Mouse (Mus musculus) kidney, adult 9 months (tissue): ENCODE results near the gene Glb1.

Experiments used
- DNase-seq: peaks from one replicate; pipeline ENCODE4 v3.0.0; 2022

Glb1 gene

DNA sequence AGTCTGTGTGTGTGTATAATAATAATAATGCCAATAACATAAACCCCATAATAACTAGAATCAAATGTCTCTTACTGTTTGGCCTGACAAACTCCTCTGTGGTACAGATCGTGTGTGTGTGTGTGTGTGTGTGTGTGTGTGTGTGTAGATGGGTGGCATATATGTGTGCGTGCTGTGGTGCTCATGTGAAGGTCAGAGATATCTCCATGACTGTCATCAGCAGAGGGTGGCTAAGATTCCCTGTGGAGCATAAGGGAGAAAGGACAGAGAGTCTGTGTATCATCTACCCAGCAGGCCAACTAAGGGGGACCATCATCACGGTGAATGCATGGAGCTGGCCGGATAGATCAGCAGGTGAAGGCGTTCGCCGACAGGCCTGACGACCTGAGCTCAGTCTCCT lies 46.0 kb downstream of the Glb1 start:
- DNase-seq, result no peak

DNA sequence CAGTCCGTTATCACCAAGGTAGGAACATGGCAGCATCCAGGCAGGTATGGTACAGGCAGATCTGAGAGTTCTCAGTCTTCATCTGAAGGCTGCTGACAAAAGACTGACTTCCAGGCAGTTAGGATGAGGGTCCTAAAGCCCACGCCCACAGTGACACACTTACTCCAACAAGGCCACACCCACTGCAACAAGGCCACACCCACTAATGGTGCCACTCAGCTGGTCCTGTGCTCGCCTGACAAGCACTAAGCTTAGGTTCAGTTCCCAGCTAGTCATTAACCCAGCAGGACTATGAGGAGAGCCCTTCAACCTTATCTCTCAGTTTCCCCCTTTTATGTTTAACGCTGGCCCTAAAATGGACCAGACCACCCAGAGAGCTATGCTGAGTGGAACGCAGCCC lies 47.8 kb downstream of the Glb1 start:
- no peak for DNase-seq

GRCm38 (mm10) chr9:114449120-114449754 lies 48.4 kb downstream of the Glb1 start:
- DNase-seq, result no peak

DNA sequence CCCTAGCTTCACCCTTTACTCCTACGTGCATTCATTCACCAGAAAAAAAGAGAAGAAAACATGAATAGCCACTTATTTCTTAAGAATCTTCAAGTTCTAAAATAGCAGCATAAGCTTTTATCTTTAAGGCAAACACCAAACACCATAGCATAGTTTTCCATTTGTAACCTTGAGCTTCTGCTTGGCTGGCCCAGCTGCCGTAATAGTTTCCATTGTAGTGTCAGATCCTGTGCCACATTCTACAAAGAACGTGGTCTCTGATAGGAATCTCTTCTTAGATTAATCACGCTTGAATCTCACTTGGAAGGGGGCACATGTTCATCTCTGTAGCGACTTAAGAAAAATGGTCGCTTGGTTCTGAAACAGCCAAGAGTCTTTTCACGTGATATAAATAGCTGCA lies 50.7 kb downstream of the Glb1 start:
- no peak for DNase-seq

DNA sequence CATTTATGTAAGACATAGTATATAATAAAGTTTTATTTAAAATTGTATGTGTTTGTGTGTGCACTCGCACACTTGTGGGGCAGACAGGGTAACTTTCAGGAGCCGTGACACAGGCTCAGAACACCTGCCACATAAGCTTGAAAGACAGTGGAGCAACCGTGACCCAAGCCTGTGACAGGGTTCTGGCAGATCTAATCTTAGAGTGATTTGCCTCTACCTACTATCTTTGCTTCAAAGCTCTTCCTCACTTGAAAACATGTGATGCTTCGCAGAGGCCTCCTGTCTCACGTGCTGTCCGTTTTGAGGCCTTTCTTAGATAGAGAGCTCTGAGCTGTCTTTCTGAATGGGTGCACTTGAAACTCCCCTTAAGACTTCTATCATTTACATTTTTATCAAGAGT lies 51.5 kb downstream of the Glb1 start:
- no peak for DNase-seq

- no peak for DNase-seq
These were observed 54.5 kb downstream of the Glb1 start for GRCm38 (mm10) chr9:114455420-114455819.

DNA sequence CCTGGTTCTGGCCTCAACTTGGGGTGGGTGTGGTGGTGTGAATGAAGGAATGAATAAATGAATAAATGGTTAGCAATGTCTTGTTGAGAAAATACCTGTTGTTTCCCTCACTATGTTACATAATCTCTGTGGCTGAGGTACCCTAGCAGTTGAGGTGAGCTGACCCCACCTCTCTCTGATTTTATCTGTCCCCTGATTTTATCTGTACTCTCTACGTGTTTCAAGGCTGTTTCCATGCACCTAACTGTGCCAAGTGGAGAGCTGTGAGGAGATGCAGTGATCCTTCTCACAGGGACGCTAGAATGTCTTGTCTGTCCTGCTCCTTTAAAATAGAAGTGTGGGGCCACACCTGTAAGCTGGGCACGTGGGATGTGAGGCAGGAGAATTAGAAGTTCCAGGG lies 57.6 kb downstream of the Glb1 start:
- no peak for DNase-seq

DNA sequence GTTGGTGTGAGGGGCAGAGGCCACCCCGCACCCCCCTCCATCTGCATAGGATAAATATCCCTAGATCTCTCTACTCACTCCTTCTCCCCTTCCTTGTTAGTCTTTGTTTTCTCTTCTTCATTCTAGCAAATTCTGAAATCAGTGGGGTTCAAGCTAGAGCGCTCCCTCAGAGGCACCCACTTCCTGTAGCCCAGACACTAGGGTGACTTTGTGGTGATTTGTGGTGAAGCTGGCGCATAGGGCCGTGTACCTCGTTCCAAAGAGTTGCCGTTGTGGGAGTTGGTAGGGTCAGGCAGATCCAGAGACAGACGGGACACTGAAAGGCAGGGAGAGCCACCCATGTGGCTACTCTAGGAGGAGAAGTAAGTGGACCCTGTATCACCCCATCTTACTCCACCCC lies 61.7 kb downstream of the Glb1 start:
- DNase-seq, result no peak

DNA sequence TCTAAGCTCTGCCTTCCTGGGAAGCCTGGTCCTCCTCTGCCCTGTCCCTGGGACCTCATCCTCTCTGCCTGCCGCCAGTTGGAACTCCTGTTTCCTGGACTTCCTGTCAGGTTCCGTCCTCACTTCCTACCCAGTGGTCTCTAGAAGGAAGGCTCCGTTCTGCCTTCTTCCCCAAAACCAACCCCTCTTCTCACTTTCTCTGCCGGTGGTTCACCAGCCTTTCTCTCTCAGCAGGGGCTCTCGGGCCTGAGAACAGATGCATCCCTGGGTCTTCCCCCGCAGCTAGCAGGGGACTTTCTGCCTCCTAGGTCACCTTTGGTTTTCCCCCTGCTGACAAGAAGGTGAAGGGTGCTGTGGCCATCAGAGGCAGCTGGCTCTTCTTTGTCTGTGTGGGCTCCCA lies 64.6 kb downstream of the Glb1 start:
- DNase-seq, result no peak

DNA sequence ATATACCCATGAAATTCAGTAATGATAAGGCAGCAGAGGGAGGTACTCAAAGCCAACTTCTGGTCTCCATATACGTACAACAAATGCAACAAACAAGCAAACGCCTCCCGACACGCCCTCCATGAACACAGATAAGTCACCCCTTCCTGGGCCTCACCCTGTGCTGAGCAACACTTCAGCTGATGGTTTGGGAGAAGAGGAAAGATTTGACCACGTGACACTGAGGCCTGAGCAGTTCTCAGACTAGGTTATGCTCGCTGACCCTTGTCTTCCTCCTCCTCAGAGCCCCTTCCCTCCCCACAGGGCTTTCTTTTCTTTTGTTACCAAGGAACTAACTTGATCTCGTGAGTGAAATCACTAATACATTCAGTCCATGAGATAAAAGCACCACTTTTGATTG lies 66.0 kb downstream of the Glb1 start:
- no peak for DNase-seq

GRCm38 (mm10) chr9:114468217-114468616 lies 67.3 kb downstream of the Glb1 start:
- no peak for DNase-seq

GRCm38 (mm10) chr9:114468701-114469100 lies 67.8 kb downstream of the Glb1 start:
- DNase-seq, result no peak

- DNase-seq, result no peak
These were observed 71.0 kb downstream of the Glb1 start for GRCm38 (mm10) chr9:114471892-114472291.

- no peak for DNase-seq
These were observed 76.1 kb downstream of the Glb1 start for GRCm38 (mm10) chr9:114477019-114477418.

DNA sequence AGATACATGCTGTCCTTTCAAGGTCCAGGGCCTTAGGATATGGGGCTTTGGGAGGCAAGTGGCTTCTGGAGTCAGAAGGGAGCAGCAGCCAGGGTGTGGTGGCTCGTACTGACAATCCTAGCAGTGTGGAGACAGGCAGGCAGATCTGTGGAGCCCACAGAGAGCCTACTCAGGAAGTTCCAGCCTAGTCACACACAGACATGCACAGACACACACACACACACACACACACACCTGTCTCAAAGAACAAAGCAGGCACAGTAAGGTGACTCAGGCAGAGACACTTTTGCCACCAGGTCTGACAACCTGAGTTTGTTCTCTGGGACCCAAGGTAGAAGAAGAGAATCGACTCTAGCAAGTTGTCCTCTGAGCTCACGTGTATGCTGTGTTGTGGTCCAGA lies 80.1 kb downstream of the Glb1 start:
- no peak for DNase-seq

DNA sequence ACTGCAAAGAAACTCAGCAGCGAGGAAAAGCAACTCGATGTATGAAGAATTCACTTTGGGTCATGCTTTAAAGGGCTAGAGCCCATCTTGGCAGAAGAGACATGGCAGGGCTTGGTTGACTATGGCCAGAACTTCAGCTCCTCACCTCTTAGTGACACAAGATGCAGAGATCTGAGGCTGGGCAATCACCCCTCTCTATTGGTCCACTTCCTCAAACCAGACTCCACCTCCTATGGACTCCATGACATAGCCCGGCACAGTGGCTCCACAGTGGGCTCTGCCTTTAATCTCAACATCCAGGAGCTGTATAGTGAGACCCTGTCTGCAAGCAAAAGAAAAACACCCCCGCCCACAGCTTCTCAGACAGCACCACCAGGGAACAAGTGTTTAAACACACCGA lies 83.9 kb downstream of the Glb1 start:
- DNase-seq, result no peak

DNA sequence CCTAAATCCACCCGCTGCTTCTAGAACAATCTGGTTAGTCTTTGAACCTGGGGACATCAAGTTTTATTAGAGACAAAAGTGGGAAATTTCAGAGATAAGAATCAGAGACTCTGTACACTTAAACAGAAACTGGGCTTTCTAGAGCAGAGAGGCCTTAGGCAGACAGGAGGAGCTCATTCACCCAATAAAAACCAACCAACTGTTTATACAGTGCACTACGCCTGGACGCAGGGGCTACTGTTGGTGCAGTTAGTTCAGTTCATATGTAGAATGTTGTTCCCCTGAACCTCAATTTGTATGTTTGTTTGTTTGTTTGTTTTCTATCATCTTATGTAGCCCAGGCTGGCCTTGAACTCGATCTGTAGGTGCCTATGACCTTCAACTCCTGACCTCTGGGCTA lies 85.9 kb downstream of the Glb1 start:
- no peak for DNase-seq

DNA sequence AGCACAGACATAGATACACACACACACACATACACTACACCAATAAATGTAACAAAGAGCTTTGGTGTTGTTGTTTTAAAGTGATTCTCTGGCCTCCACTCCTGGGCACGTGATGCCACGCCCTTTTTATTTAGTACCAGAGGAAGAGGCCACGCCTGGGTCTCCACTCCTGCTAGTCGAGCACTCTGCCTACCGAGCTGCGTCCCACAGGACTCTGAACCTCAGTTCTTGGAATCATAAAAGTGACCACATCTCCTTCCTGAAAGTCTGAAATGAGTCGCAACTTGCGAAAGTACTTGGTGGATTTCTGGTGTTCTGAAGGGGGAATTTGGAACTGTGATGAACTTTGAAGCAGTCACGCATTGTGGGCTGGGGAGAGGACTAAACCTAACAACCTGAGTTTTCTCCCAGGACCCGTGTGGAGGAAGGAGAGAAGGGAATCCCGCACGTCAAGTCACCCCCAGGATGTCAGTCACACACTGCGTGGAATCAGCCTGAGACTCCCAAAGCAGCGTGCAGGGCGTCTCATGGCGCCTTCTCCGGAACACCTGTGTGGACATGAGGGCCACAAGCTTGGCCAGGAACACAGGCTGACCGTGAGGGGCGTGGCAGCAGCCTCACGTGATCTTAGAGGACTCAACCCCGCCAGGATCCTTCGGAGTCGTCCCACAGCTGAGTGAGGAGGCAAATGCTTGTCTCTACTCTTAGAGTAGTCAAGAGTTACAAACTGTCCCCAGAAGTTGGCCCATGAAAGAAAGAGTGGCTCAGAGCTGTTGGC lies 86.8 kb downstream of the Glb1 start:
- no peak for DNase-seq

DNA sequence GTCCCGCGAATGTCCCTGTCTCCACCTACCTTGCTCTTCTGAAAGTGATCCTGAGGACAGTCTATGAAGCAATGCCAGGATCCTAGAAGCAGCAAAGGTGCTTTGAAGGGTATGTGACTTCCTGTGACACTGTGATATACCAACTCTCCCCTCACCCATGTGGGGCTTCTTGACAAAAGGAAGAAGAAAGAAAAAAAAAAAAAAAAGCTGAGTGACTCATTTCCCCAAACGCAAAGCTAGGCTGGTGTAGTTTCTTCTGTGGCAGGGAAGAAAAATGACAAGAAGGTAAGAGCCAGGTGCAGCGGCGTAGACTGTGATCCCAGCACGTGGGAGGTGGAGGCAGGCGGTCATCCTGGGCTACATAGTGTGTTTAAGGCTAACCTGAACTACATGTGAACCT lies 95.6 kb downstream of the Glb1 start:
- DNase-seq, result no peak

DNA sequence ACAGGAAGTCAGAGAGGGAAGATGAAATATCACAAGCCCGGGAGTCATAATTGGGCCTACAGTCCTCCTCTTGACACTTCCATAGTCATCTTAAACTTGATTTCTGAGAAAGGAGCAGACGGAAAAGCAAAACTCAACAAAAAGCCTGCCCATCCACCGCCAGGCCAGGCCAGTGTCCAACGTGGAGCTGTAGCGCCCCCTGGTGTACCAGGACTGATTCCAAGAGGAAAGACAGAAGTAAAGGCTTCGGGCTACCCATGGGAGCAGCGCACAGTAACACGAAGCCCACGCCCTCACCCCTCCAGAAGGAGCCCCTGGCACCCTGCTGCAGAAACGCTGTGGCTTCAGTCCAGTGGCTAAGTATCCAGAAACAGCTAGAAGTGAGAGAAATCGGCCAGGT lies 97.3 kb downstream of the Glb1 start:
- DNase-seq, result peak; percentile 86

DNA sequence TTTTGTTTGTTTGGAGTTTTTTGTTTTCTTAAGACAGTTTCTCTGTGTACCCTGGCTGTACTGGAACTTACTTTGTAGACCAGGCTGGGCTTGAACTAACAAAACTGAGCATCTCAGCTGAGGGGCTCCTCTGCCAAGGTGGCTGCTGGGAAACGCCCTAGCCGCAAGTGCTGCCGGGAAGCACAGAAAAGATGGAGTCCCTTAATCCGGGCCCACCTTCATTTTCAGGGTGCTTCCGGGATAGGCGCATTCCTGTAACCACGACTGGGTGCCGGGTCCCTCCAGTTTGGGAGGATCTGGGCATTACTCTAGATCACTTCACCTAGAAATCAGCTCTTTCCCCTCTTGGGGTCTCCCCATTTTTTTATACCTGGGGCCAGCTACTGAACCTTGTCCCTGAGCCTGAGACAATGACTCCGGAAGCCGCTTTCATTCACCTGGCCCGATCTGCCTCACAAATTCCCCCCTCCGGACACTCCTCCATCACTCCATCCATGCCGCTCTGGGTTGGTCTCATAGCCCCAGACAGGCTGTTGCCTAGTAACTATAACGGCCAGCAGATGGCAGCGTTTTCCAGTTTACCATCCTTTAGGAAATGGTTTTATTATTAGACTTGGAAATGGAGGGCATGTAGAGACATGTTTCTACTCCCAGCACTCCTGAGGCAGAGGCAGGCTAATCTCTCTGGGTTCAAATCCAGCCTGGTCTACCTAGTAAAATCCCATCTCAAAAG lies 99.1 kb downstream of the Glb1 start:
- DNase-seq, result peak; percentile 80

DNA sequence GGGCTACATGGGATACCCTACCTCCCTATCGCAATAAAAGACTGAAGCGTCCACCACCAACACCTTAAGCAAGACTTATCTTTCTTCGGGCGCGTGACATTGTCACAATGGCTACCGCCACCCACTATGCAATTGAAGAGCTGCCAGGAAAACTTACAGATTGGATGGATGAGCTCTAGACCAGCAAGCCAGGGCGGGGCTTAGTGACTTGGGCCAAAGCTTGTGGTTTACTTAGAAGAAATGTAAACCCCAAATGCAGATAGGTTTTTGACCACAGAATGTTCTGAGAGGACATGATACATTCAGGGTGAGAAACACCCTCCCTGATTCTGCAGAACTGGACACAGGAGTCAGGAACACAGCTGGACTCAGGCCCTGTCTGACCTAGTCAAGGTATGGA lies 100.2 kb downstream of the Glb1 start:
- DNase-seq, result no peak

DNA sequence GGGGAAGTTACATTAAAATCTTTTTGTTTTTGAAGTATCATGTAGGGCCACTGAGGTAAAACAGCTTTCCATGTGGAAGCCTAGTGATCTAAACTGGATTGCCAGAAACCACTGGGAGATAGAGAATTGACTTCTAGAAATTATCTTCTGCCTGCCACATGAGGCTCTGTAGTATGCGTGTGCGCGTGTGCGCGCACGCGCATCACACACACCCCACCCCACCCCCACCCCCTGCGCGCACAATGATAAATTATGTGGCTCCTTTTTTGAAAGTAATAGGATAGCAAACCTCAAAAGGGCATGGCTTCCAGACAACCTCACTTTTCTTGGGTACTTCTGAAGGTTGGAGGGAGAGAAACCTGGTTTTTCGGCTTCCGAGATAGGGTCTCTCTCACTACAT lies 101.0 kb downstream of the Glb1 start:
- DNase-seq, result no peak

GRCm38 (mm10) chr9:114502711-114503427 lies 102.0 kb downstream of the Glb1 start:
- no peak for DNase-seq
